Mouse (Mus musculus) erythroblast, adult 5-6 weeks (primary cell): ENCODE data around the gene Lnx2. TPM values are rescaled to one million over a fixed set of nuclear protein-coding genes. Genes with fewer than 3 reads are reported as not detected.

Experiments
- ATAC-seq: replicated peaks from 2 replicates; pipeline ENCODE4 v1.8.0; 2016; ENCODE audit warnings: moderate number of reproducible peaks, mild to moderate bottlenecking, moderate TSS enrichment, inconsistent platforms; ENCODE audit not compliant: poor library complexity, low FRiP score, severe bottlenecking
- total RNA-seq, 2 experiments: library from RNA; stranded (forward) in 1 of 2; stranded (reverse) in 1 of 2; fragments of 150-400 nt in 1 of 2; fragments of 200-764, 138-1000 nt in 1 of 2; gene quantifications; 2 replicates each; pipeline versions ENCODE4 v1.2.3 to v1.2.4; 2015 to 2017; ENCODE audit warnings: low replicate concordance in 2 of 2

The Lnx2 gene
- total RNA-seq, 2 experiments from 2014 or later, result 1.8 to 6.5 TPM

DNA sequence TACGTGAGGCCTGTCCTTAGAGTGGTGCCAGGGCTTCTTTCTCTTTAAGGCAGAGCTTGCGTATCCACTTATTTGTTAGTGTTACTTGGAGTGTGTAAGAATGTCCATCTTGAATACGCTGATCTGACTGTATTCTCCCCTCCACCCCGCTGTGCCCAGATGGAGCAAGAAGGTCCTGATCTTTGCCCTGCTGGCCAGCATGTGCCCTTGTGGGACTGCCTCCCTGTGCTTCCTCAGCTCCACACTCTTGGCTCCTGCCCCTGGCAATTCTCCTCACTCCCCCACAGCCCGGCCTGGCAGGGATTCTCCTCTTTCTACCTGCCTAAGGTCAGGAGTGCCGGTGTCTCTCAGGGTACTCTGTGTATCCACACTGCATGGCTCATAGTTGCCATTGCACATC is 95.0 kb downstream of the Lnx2 start:
- ATAC-seq, result no peak

DNA sequence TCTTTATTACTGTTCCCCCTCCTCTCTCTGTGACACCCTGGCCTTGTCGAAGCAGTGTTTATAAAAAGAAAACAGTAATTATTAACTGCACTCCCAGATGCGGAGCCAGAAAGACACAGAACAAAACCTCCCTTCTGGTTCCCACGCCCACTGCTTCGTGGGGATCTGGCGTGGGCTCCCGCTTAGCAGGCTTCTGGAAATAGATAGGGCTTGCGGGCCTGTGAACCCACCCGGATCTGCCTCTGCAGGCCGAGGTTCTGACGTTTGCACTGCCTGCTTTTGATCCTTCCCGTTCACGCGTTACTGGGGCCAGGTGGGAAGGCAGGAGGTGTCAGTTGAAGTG is 101.6 kb downstream of the Lnx2 start:
- no peak for ATAC-seq

DNA sequence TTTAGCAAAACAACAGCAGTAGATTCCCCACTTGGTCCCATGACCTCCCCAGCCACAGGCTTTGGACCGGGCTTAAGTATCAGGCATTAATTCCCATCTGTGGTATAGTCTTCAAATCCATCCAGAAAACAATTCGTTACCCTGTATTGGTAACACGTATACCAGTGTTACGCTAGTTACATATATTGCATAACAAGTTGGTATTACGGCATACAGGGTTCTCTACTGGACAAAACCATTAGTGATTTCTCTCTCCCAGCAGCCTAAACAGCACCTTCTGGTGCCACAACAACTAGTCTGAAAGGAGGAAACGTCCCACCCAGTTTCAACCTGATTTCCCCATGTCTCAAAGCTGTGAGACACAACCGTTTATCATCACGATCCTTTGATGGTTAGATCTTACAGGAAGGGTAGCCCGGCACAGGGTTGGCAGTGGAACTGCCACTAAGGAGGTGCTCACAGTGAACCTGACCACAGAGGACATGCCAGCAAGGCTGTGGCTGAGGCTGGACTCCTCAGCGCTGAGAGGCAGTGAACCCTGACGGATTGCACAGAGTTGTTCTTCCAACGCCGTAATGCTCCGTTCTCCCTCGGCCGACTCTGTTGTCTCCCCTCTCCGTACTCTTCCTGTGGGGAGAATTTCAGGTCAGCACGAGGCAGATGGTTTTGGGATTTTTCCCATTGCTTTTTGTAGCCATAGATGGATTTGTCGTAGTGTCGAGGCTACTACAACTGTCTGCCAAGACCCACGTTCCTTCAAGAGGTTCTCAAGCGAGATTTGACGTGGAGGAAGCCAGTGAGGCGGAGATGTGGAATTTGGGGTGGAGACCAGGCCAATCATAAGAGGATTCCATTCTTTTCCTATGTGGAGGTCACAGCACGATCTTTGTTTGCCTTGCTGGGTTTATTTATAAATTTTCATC is 102.3 kb downstream of the Lnx2 start:
- no peak for ATAC-seq

DNA sequence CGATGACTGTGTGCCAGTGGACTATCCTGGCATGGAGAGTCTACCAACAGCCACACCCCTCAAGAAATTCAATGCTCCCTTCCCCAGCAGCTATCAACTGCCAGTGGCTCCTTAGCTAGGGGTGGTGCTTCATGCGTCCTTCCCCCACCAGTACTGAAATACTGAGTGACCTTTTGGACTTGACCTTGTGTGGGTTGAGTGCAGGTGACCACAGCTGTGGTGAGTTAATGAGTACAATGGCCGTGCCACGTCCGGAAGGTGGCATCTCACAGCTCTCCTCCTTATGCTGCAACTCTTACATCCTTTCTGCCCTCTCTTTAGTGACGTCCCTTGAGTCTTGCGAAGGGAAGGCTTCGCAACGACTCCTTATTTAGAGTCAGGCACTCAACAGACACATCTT is 103.0 kb downstream of the Lnx2 start:
- no peak for ATAC-seq

DNA sequence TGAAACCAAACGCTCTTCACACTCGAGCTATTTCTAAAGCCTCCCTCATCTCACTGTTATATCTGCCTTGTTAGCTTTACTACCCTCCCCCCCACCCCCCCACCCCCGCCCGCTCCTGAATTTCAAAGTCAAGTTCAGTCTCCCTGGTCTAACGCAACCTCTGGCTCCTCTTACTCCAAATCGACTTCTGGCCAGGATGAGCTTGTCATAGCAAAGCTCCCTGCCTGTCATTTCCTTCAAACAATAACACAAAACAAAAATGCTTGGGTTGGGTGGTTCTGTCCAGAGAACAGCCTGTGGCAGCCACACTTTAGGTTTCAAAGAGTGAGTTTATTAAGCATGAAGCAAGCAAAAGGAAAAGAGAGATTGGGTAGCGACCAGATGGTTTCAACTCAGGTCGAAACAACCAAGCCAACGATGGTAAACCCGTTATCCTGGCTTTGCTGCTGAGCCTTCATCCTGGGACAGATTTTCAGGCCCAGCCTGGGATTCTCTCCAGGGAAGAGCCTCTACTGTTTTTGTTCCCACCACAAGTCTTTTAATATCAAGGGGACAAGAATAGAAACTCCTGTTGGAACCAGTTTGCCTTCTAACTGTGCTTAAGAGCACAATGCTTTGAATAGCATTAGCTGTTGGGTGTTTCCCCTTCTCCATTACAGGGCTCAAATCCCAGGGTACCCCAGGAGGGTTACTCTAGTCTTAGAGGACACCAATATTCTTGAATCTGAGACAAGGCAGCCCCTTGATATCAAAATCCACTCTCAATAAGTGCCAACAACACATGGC is 104.4 kb downstream of the Lnx2 start:
- ATAC-seq, result no peak

DNA sequence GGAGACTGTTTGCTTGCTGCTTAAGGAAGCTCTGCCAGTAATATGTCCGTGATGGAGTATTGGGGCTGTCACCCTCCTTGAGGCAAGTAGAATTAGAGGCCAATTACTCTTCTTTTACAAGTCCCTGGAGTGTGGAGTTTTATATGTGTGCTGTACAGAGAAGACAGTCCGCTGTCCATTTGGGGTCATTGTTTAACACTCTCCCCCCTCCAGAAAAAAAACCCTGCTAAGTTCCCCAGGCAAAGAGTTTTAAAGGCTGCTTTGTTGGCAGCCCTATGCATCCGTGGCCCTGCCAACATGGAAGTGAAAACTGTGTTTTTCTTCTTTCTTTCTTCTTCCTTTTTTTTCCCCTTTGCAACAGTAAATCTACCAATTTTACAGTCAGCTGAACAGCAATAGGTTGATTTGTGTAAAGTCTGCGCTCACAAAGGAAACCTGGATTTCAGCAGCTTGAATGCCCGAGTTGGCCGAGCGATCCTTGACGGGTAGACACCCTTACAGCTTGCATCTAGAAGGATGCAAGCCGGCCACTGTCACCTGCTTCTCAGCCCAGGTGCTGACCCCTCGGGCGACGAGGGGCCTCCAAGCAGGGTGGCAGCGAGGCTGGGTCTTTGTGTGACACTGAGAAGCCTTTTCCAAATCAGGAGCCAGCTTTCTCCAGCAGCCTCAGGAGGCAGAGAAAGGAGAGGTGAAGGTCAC is 107.5 kb downstream of the Lnx2 start:
- no peak for ATAC-seq

Other genes with a start within 250 kb of the Lnx2 start
- gene Rpl21, start 243.7 kb downstream of the Lnx2 start, total RNA-seq (2015; ENCODE audit: low replicate concordance), result 373 and 491 TPM in 2 replicates
- 439 and 475 TPM in 2 replicates for gene Rpl21, start 243.7 kb downstream of the Lnx2 start, total RNA-seq (2017; ENCODE audit: low replicate concordance)
- gene Rasl11a, start 231.5 kb downstream of the Lnx2 start, total RNA-seq (2015; ENCODE audit: low replicate concordance), result not detected in 2 replicates
- not detected in 2 replicates for gene Rasl11a, start 231.5 kb downstream of the Lnx2 start, total RNA-seq (2017; ENCODE audit: low replicate concordance)
- 5.0 and 46.5 TPM in 2 replicates for gene Gtf3a, start 127.9 kb downstream of the Lnx2 start, total RNA-seq (2015; ENCODE audit: low replicate concordance)
- 22.2 and 23.8 TPM in 2 replicates for gene Gtf3a, start 127.9 kb downstream of the Lnx2 start, total RNA-seq (2017; ENCODE audit: low replicate concordance)
- gene Mtif3, start 112.8 kb downstream of the Lnx2 start, total RNA-seq (2015; ENCODE audit: low replicate concordance), result 0.42 and 0.58 TPM in 2 replicates
- 3.8 and 7.5 TPM in 2 replicates for gene Mtif3, start 112.8 kb downstream of the Lnx2 start, total RNA-seq (2017; ENCODE audit: low replicate concordance)
- 27.9 and 36.6 TPM in 2 replicates for gene Polr1d, start 464 bp upstream of the Lnx2 start, total RNA-seq (2015; ENCODE audit: low replicate concordance)
- 26.9 and 28.7 TPM in 2 replicates for gene Polr1d, start 464 bp upstream of the Lnx2 start, total RNA-seq (2017; ENCODE audit: low replicate concordance)
- not detected in 2 replicates for gene Gsx1, start 112.1 kb upstream of the Lnx2 start, total RNA-seq (2015; ENCODE audit: low replicate concordance)
- not detected in 2 replicates for gene Gsx1, start 112.1 kb upstream of the Lnx2 start, total RNA-seq (2017; ENCODE audit: low replicate concordance)
- gene Pdx1, start 193.4 kb upstream of the Lnx2 start, total RNA-seq (2015; ENCODE audit: low replicate concordance), result not detected in 2 replicates
- gene Pdx1, start 193.4 kb upstream of the Lnx2 start, total RNA-seq (2017; ENCODE audit: low replicate concordance), result not detected in 2 replicates
- gene Cdx2, start 230.7 kb upstream of the Lnx2 start, total RNA-seq (2015; ENCODE audit: low replicate concordance), result not detected in 2 replicates
- not detected in 2 replicates for gene Cdx2, start 230.7 kb upstream of the Lnx2 start, total RNA-seq (2017; ENCODE audit: low replicate concordance)
- gene Urad, start 245.9 kb upstream of the Lnx2 start, total RNA-seq (2015; ENCODE audit: low replicate concordance), result not detected in 2 replicates
- gene Urad, start 245.9 kb upstream of the Lnx2 start, total RNA-seq (2017; ENCODE audit: low replicate concordance), result not detected in 2 replicates